Mouse (Mus musculus) neural tube, embryonic 15.5 days (tissue): ENCODE results near the gene Rhov. TPM values are rescaled to one million over a fixed set of nuclear protein-coding genes. Genes with fewer than 3 reads are reported as not detected.
A peak's percentile ranks its signal among the peaks of the same experiment; 100 is the strongest.

ENCODE experiments used
- ATAC-seq: fragments of 200-750 bp; cut with Nextera tagmentation; 2 replicates; pipeline ENCODE4 v1.8.0; 2017; ENCODE audit warnings: mild to moderate bottlenecking, moderate TSS enrichment, moderate library complexity; ENCODE audit not compliant: low FRiP score
- H3K27ac ChIP-seq: fragments of 300-500 bp; sonication (generic); replicated peaks from 2 replicates; pipeline ENCODE4 v1.5.1; 2015; ENCODE audit warnings: mild to moderate bottlenecking, inconsistent platforms
- H3K27me3 ChIP-seq: fragments of 300-500 bp; sonication (generic); replicated peaks from 2 replicates; pipeline ENCODE4 v1.6.1; 2015; ENCODE audit warnings: inconsistent platforms
- H3K36me3 ChIP-seq: fragments of 300-500 bp; sonication (generic); 2 replicates; pipeline ENCODE4 v1.6.1; 2015; ENCODE audit warnings: inconsistent platforms
- H3K4me1 ChIP-seq: fragments of 300-500 bp; sonication (generic); 2 replicates; pipeline ENCODE4 v1.6.1; 2015; ENCODE audit warnings: inconsistent platforms
- H3K4me2 ChIP-seq: fragments of 300-500 bp; sonication (generic); 2 replicates; pipeline ENCODE4 v1.6.1; 2015; ENCODE audit warnings: inconsistent platforms, mild to moderate bottlenecking, moderate library complexity
- H3K4me3 ChIP-seq: fragments of 300-500 bp; sonication (generic); replicated peaks from 2 replicates; pipeline ENCODE4 v1.5.1; 2015; ENCODE audit warnings: mild to moderate bottlenecking, inconsistent platforms
- H3K9ac ChIP-seq: fragments of 300-500 bp; sonication (generic); replicated peaks from 2 replicates; pipeline ENCODE4 v1.6.1; 2015; ENCODE audit warnings: mild to moderate bottlenecking, inconsistent platforms
- H3K9me3 ChIP-seq: fragments of 300-500 bp; sonication (generic); replicated peaks from 2 replicates; pipeline ENCODE4 v1.6.1; 2016; ENCODE audit warnings: inconsistent platforms
- WGBS: fragments of 180-500 bp; shearing (Covaris S2); methylation state at CpG from one replicate; pipeline ENCODE4 v1.1.7; 2015; ENCODE audit warnings: mixed read lengths; 5-methylcytosine and 5-hydroxymethylcytosine counted together
- polyA plus RNA-seq: library from polyadenylated mRNA; unstranded; fragments of >200 nt; fragmentation: Nextera tagmentation; extraction: Ambion mirVana; gene quantifications from 2 replicates; pipeline ENCODE4 v1.2.1, GENCODE M21; 2015

Gene Rhov
- polyA plus RNA-seq, 1 experiment from 2014 or later: 46.6 TPM

- no peak for ATAC-seq
- WGBS: 9% methylated on average over 7 of the region's 7 CpGs
These were observed 16.1 kb downstream of the Rhov start for GRCm38 (mm10) chr2:119254976-119255375.

DNA sequence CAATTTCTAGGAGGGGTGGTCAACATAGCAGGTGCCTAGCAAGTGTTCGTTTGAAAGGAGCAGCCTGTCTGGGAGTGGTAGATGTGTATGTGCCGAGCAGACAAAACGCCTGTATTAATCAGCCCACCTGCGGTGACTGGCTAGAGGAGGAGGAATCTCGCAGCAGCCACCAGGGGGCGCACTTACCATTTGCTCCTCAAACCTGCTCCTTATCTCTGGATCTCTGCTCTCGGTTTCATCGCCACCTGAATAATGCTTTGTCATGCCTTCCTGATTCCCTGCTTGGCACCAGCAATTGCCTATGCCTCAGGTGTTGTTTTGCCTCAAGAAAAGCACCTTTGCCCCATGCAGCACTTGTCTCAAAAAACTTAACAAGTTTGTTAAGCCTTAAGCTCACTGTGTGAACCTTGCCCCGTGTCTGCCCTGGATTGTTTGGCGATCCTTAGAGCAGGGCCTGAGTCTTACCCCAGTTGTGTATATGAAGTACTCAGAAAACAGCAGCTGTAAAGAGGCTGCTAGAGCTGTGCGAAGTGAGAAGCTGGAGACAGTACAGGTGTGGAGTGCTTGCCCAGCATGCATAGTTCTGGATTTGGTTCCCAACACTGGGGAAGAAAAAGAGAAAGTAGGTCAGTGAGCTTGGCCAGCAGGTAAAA lies 20.1 kb downstream of the Rhov start:
- 19% methylated on average over 11 of the region's 11 CpGs for WGBS

More at GRCm38 (mm10) chr2:119254976-119255375, 16.1 kb downstream of the Rhov start:
- H3K27me3 ChIP-seq: peaks cover 10% of the 10 kb centered on the region; the same call in 1 of the 2 replicates
- no peak overlapping the region for H3K4me3 ChIP-seq
- no peaks in the 10 kb centered on the region for H3K4me1 ChIP-seq
- H3K9me3 ChIP-seq: no peaks in the 10 kb centered on the region
- no peaks in the 10 kb centered on the region for H3K36me3 ChIP-seq
- H3K9ac ChIP-seq: no peak overlapping the region
- H3K4me2 ChIP-seq: no peak overlapping the region
- no peak overlapping the region for H3K27ac ChIP-seq

GRCm38 (mm10) chr2:119250377-119250776 lies 20.7 kb downstream of the Rhov start:
- no peaks in the 10 kb centered on the region for H3K9me3 ChIP-seq
- no peak overlapping the region for H3K4me3 ChIP-seq
- no peak overlapping the region for H3K4me2 ChIP-seq
- H3K36me3 ChIP-seq: no peaks in the 10 kb centered on the region
- no peak for ATAC-seq
- WGBS: 61% methylated on average over 5 of the region's 5 CpGs
- H3K27ac ChIP-seq: no peak overlapping the region
- H3K27me3 ChIP-seq: peaks cover 9% of the 10 kb centered on the region; the same call in 1 of the 2 replicates
- H3K4me1 ChIP-seq: no peaks in the 10 kb centered on the region
- no peak overlapping the region for H3K9ac ChIP-seq

More for the DNA sequence above, 20.1 kb downstream of the Rhov start:
- Histone ChIP-seq H3K9me3 (no peaks in the 10 kb centered on the region), H3K36me3 (no peaks in the 10 kb centered on the region), H3K4me1 (no peaks in the 10 kb centered on the region), H3K4me2 (no peak overlapping the region), H3K27ac (no peak overlapping the region), H3K27me3 (peaks cover 10% of the 10 kb centered on the region; the same call in 1 of the 2 replicates), H3K4me3 (no peak overlapping the region), H3K9ac (no peak overlapping the region)
- ATAC-seq: no peak

- 76% methylated on average over 4 of the region's 4 CpGs for WGBS
- H3K4me3 ChIP-seq: no peak overlapping the region
- H3K36me3 ChIP-seq: no peaks in the 10 kb centered on the region
- no peak overlapping the region for H3K9ac ChIP-seq
- no peak overlapping the region for H3K4me2 ChIP-seq
- no peak overlapping the region for H3K27ac ChIP-seq
- ATAC-seq: no peak
- H3K27me3 ChIP-seq: peaks cover 6% of the 10 kb centered on the region; the same call in 1 of the 2 replicates
- no peaks in the 10 kb centered on the region for H3K9me3 ChIP-seq
- no peaks in the 10 kb centered on the region for H3K4me1 ChIP-seq
These were observed 21.4 kb downstream of the Rhov start for GRCm38 (mm10) chr2:119249592-119250061.

DNA sequence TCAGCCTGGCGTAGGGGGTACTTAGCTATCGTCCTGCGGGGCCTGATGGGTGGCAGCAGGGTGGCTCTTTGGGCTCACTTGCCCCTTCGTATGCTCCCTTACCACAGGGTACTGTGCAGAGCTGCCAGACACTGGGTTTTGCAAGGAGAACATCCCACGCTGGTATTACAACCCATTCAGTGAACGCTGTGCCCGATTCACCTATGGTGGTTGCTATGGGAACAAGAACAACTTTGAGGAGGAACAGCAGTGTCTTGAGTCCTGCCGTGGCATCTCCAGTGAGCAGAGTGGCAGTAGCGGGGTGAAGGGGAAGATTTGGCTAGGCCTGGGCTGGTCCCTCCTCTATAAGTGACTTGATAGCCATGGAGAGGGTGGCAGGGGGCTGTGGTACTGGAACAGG lies 23.2 kb downstream of the Rhov start:
- Histone ChIP-seq H3K9ac (no peak overlapping the region), H3K27me3 (no peaks in the 10 kb centered on the region), H3K27ac (no peak overlapping the region), H3K4me2 (no peak overlapping the region), H3K9me3 (no peaks in the 10 kb centered on the region), H3K36me3 (no peaks in the 10 kb centered on the region), H3K4me1 (no peaks in the 10 kb centered on the region), H3K4me3 (no peak overlapping the region)
- WGBS: 74% methylated on average over 9 of the region's 9 CpGs
- ATAC-seq: no peak

DNA sequence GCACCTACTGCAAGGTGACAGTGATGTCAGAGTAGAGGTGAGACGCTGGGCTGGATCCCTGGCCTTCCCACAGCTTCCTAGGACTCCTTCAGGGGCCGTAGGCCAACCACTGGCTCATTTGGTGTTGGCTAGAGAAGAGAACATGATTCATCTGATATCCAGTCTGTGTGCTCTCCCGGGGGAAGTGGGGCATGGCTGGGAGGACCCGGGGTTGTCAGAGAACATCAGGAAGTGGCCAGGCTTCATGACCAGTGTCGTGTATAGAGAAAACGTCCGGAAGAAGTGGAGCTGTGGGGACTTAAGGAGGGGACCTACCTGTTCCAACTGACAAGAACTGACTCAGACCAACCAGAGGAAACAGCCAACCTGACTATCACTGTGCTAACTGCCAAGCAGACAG lies 25.8 kb downstream of the Rhov start:
- Histone ChIP-seq H3K27ac (no peak overlapping the region), H3K4me1 (no peaks in the 10 kb centered on the region), H3K4me3 (no peak overlapping the region), H3K9ac (no peak overlapping the region), H3K27me3 (peaks cover 4% of the 10 kb centered on the region), H3K9me3 (no peaks in the 10 kb centered on the region), H3K4me2 (no peak overlapping the region), H3K36me3 (no peaks in the 10 kb centered on the region)
- 85% methylated on average over 7 of the region's 7 CpGs for WGBS
- ATAC-seq: no peak

DNA sequence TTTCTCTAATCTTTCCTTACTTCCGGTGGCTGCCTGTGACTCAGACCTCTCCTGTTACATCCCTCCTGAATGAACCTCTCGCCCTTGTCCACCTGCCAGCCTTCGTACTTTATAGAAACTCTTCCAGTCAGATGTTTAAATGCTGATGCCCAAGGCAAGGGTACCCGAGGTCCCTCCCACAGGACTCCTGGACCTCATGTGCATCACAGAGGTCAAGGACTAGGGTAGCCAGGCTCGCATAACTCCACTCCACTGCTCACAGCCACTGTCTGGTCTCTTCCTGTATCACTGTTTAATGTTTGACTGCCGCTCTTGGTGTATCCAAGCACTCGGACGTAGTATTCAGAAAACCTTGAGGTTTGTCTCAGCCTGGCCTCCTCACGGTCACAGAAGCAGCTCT lies 28.5 kb downstream of the Rhov start:
- no peaks in the 10 kb centered on the region for H3K9me3 ChIP-seq
- H3K4me3 ChIP-seq: no peak overlapping the region
- H3K27me3 ChIP-seq: peaks cover 30% of the 10 kb centered on the region
- 88% methylated on average over 9 of the region's 9 CpGs for WGBS
- H3K36me3 ChIP-seq: no peaks in the 10 kb centered on the region
- no peak overlapping the region for H3K4me2 ChIP-seq
- H3K9ac ChIP-seq: no peak overlapping the region
- ATAC-seq: no peak
- peaks cover 5% of the 10 kb centered on the region for H3K4me1 ChIP-seq
- no peak overlapping the region for H3K27ac ChIP-seq

DNA sequence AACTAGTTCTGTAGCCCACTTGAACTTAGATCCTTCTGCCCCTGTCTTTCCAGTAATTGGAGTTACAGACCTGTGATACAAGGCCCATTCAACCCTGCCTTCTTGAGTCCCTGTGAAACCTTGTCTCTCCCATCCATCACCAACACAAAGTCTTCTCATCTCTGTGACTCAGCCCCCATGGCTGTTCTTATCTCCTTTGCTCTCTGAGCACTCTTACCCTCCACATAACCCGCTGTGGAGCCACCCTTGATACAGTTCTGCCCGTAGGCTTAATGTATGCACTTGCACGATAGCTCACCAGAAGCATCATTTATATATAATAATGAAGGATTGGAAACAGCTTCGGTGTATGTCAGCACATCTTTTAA lies 30.3 kb downstream of the Rhov start:
- peaks cover 47% of the 10 kb centered on the region for H3K27me3 ChIP-seq
- no peak overlapping the region for H3K4me3 ChIP-seq
- no peak overlapping the region for H3K9ac ChIP-seq
- no peaks in the 10 kb centered on the region for H3K36me3 ChIP-seq
- no peaks in the 10 kb centered on the region for H3K9me3 ChIP-seq
- 90% methylated on average over 4 of the region's 4 CpGs for WGBS
- no peak overlapping the region for H3K27ac ChIP-seq
- H3K4me2 ChIP-seq: no peak overlapping the region
- H3K4me1 ChIP-seq: peaks cover 14% of the 10 kb centered on the region
- ATAC-seq: no peak

DNA sequence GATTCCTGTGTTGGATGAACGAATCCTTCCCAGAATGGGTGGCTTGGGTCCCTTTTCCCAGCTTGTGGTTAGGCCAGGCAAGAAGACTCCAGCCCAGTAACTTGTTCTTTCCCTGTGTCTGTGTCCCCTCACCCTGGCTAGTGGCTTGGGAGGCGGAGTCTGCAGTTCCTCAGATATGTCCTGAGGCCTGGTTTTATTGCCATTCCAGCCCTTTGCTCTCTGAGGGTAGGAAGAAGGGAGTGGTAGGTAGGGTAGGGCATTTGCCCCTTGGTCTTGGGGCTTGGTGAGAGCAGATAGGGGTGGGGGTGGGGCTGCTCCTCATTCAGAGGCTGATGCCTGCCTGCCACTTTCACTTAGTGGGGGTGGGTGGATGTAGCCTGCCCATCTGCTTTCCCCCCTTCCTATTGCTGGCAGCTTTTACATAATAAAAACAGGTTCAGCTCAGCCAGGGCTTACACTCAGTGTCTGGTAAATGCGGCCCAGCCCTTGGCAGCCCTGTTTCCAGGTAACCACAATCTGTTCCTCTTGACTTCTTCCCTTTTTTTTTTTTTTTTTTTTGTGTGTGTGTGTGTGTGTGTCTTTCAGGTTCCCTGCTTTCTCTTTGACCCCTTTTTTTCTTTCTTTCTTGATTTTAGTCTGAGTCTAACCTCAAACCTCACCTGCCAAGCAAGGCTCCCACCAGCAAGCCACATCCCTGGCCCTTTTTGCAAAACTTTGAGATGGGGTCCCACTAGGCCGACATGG lies 30.8 kb downstream of the Rhov start:
- peaks cover 53% of the 10 kb centered on the region for H3K27me3 ChIP-seq
- no peak overlapping the region for H3K9ac ChIP-seq
- 64% methylated on average over 4 of the region's 4 CpGs for WGBS
- no peaks in the 10 kb centered on the region for H3K9me3 ChIP-seq
- no peaks in the 10 kb centered on the region for H3K36me3 ChIP-seq
- no peak for ATAC-seq
- H3K4me1 ChIP-seq: peaks cover 14% of the 10 kb centered on the region
- H3K4me3 ChIP-seq: no peak overlapping the region
- no peak overlapping the region for H3K27ac ChIP-seq
- H3K4me2 ChIP-seq: no peak overlapping the region

- peaks cover 64% of the 10 kb centered on the region for H3K27me3 ChIP-seq
- WGBS: 74% methylated on average over 2 of the region's 2 CpGs
These were observed 32.4 kb downstream of the Rhov start for GRCm38 (mm10) chr2:119238671-119239070.

GRCm38 (mm10) chr2:119237871-119238220 lies 33.2 kb downstream of the Rhov start:
- 2% methylated on average over 31 of the region's 31 CpGs for WGBS
- Histone ChIP-seq H3K27me3 (peaks cover 64% of the 10 kb centered on the region), H3K4me3 (peak overlapping the region; percentile 36), H3K36me3 (no peaks in the 10 kb centered on the region), H3K27ac (no peak overlapping the region), H3K9me3 (no peaks in the 10 kb centered on the region), H3K9ac (no peak overlapping the region), H3K4me1 (peaks cover 14% of the 10 kb centered on the region), H3K4me2 (peak overlapping the region; percentile 57)
- no peak for ATAC-seq

More at GRCm38 (mm10) chr2:119238671-119239070, 32.4 kb downstream of the Rhov start:
- Histone ChIP-seq H3K9ac (no peak overlapping the region), H3K36me3 (no peaks in the 10 kb centered on the region), H3K9me3 (no peaks in the 10 kb centered on the region), H3K27ac (no peak overlapping the region), H3K4me2 (no peak overlapping the region), H3K4me3 (no peak overlapping the region), H3K4me1 (peaks cover 14% of the 10 kb centered on the region)
- ATAC-seq: no peak
